Mouse (Mus musculus): ENCODE data around the gene F12. TPM values are rescaled to one million over a fixed set of nuclear protein-coding genes. Genes with fewer than 3 reads are reported as not detected.

Gene F12
- polyA plus RNA-seq, 1 experiment from 2014 or later = 0.08 TPM

GRCm38 (mm10) chr13:55465830-55466440 is 39.3 kb upstream of the F12 start:
- H3K36me3 ChIP-seq = peaks cover 13% of the 10 kb centered on the region
- H3K27ac ChIP-seq = peak overlapping the region; percentile 22; the same call in 1 of the 2 replicates
- peaks cover 38% of the 10 kb centered on the region for H3K4me1 ChIP-seq
- no peaks in the 10 kb centered on the region for H3K27me3 ChIP-seq
- no peak overlapping the region for H3K4me3 ChIP-seq
- H3K9me3 ChIP-seq = no peaks in the 10 kb centered on the region
- 80% methylated on average over 5 of the region's 5 CpGs for WGBS
- peak overlapping the region; percentile 91; the same call in 1 of the 2 replicates for H3K4me2 ChIP-seq (replicated peaks)
- no peak for ATAC-seq (ENCODE audit: low FRiP score, low read depth)
- no peak overlapping the region for H3K9ac ChIP-seq

GRCm38 (mm10) chr13:55465184-55465583 is 38.6 kb upstream of the F12 start:
- Histone ChIP-seq H3K9me3 (no peaks in the 10 kb centered on the region), H3K4me2 (replicated peaks) (peak overlapping the region; percentile 91), H3K4me3 (peak overlapping the region; percentile 78), H3K36me3 (peaks cover 20% of the 10 kb centered on the region), H3K27me3 (no peaks in the 10 kb centered on the region), H3K9ac (peak overlapping the region; percentile 84), H3K4me1 (peaks cover 31% of the 10 kb centered on the region), H3K27ac (no peak overlapping the region; the same call in 1 of the 2 replicates)
- 11% methylated on average over 3 of the region's 3 CpGs for WGBS
- no peak for ATAC-seq (ENCODE audit: low FRiP score, low read depth)

- H3K27ac ChIP-seq = peak within 1 kb of the TSS; percentile 81
- peak; percentile 65 for ATAC-seq (ENCODE audit: low FRiP score, low read depth)
- peaks cover 30% of the 10 kb centered on the region for H3K4me1 ChIP-seq
- H3K27me3 ChIP-seq = no peaks in the 10 kb centered on the region
- H3K9ac ChIP-seq = peak within 1 kb of the TSS; percentile 84
- H3K4me2 ChIP-seq (replicated peaks) = peak within 1 kb of the TSS; percentile 91
- peaks cover 29% of the 10 kb centered on the region for H3K36me3 ChIP-seq
- H3K9me3 ChIP-seq = no peaks in the 10 kb centered on the region
- peak within 1 kb of the TSS; percentile 78 for H3K4me3 ChIP-seq
- under 1% methylated on average over 81 of the region's 84 CpGs for WGBS
Observed at GRCm38 (mm10) chr13:55464027-55464884, 37.7 kb upstream of the F12 start, which contains the start of gene Prr7. Gene Prr7, plus strand, starts transcription at chr13:55464267.

- Histone ChIP-seq H3K9me3 (no peaks in the 10 kb centered on the region), H3K27me3 (no peaks in the 10 kb centered on the region), H3K9ac (peak overlapping the region; percentile 84), H3K27ac (peak overlapping the region; percentile 48; the same call in 1 of the 2 replicates), H3K4me2 (replicated peaks) (peak overlapping the region; percentile 91), H3K36me3 (peaks cover 37% of the 10 kb centered on the region), H3K4me1 (peaks cover 30% of the 10 kb centered on the region), H3K4me3 (peak overlapping the region; percentile 78)
- ATAC-seq (ENCODE audit: low FRiP score, low read depth) = 0 out of 2 replicates have a peak, but pooled peaks have one; percentile 2
- 7% methylated on average over 14 of the region's 14 CpGs for WGBS
Observed at GRCm38 (mm10) chr13:55463399-55464026, 36.9 kb upstream of the F12 start.

- H3K4me2 ChIP-seq (replicated peaks) = no peak overlapping the region
- no peak overlapping the region for H3K27ac ChIP-seq
- ATAC-seq (ENCODE audit: low FRiP score, low read depth) = no peak
- H3K4me1 ChIP-seq = peaks cover 29% of the 10 kb centered on the region
- H3K9me3 ChIP-seq = no peaks in the 10 kb centered on the region
- no peaks in the 10 kb centered on the region for H3K27me3 ChIP-seq
- no peak overlapping the region for H3K9ac ChIP-seq
- H3K4me3 ChIP-seq = no peak overlapping the region
- H3K36me3 ChIP-seq = peaks cover 42% of the 10 kb centered on the region
- WGBS = 43% methylated on average over 2 of the region's 2 CpGs
Observed at GRCm38 (mm10) chr13:55462965-55463364, 36.4 kb upstream of the F12 start.

- ATAC-seq (ENCODE audit: low FRiP score, low read depth) = no peak
- Histone ChIP-seq H3K27ac (no peak overlapping the region), H3K4me3 (no peak overlapping the region), H3K9ac (no peak overlapping the region), H3K27me3 (no peaks in the 10 kb centered on the region), H3K4me2 (replicated peaks) (no peak overlapping the region), H3K9me3 (no peaks in the 10 kb centered on the region), H3K36me3 (peaks cover 78% of the 10 kb centered on the region), H3K4me1 (peaks cover 13% of the 10 kb centered on the region)
- 95% methylated on average over 16 of the region's 16 CpGs for whole genome bisulfite sequencing
Observed at GRCm38 (mm10) chr13:55451785-55452549, 25.4 kb upstream of the F12 start.

- no peak for ATAC-seq (ENCODE audit: low FRiP score, low read depth)
- Histone ChIP-seq H3K27me3 (no peaks in the 10 kb centered on the region), H3K4me1 (peaks cover 20% of the 10 kb centered on the region), H3K36me3 (peaks cover 73% of the 10 kb centered on the region), H3K9me3 (no peaks in the 10 kb centered on the region), H3K4me2 (replicated peaks) (no peak overlapping the region), H3K4me3 (no peak overlapping the region), H3K27ac (no peak overlapping the region), H3K9ac (no peak overlapping the region)
- 92% methylated on average over 10 of the region's 10 CpGs for WGBS
Observed at GRCm38 (mm10) chr13:55451296-55451695, 24.7 kb upstream of the F12 start.

GRCm38 (mm10) chr13:55450511-55450980 is 24.0 kb upstream of the F12 start:
- no peak overlapping the region for H3K9ac ChIP-seq
- ATAC-seq (ENCODE audit: low FRiP score, low read depth) = no peak
- H3K4me1 ChIP-seq = peaks cover 25% of the 10 kb centered on the region
- H3K4me2 ChIP-seq (replicated peaks) = no peak overlapping the region
- WGBS = 94% methylated on average over 11 of the region's 11 CpGs
- H3K9me3 ChIP-seq = no peaks in the 10 kb centered on the region
- no peak overlapping the region for H3K4me3 ChIP-seq
- H3K27me3 ChIP-seq = no peaks in the 10 kb centered on the region
- peaks cover 65% of the 10 kb centered on the region for H3K36me3 ChIP-seq
- no peak overlapping the region for H3K27ac ChIP-seq

GRCm38 (mm10) chr13:55449679-55450441 is 23.3 kb upstream of the F12 start:
- no peak for ATAC-seq (ENCODE audit: low FRiP score, low read depth)
- Histone ChIP-seq H3K4me1 (peaks cover 25% of the 10 kb centered on the region), H3K27ac (no peak overlapping the region), H3K9ac (no peak overlapping the region), H3K27me3 (no peaks in the 10 kb centered on the region), H3K4me3 (no peak overlapping the region), H3K4me2 (replicated peaks) (no peak overlapping the region), H3K36me3 (peaks cover 58% of the 10 kb centered on the region), H3K9me3 (no peaks in the 10 kb centered on the region)
- 90% methylated on average over 17 of the region's 17 CpGs for WGBS

- H3K36me3 ChIP-seq = peaks cover 52% of the 10 kb centered on the region
- 88% methylated on average over 9 of the region's 9 CpGs for WGBS
Observed at GRCm38 (mm10) chr13:55449205-55449604, 22.6 kb upstream of the F12 start.

GRCm38 (mm10) chr13:55448131-55448530 is 21.5 kb upstream of the F12 start:
- no peak for ATAC-seq (ENCODE audit: low FRiP score, low read depth)
- Histone ChIP-seq H3K27me3 (no peaks in the 10 kb centered on the region), H3K4me2 (replicated peaks) (no peak overlapping the region), H3K4me3 (no peak overlapping the region), H3K9ac (no peak overlapping the region), H3K4me1 (peaks cover 32% of the 10 kb centered on the region), H3K27ac (no peak overlapping the region), H3K36me3 (peaks cover 41% of the 10 kb centered on the region), H3K9me3 (no peaks in the 10 kb centered on the region)
- 93% methylated on average over 5 of the region's 5 CpGs for WGBS

More at GRCm38 (mm10) chr13:55449205-55449604, 22.6 kb upstream of the F12 start:
- Histone ChIP-seq H3K27ac (no peak overlapping the region), H3K9ac (no peak overlapping the region), H3K4me1 (peaks cover 25% of the 10 kb centered on the region), H3K4me3 (no peak overlapping the region), H3K4me2 (replicated peaks) (no peak overlapping the region), H3K27me3 (no peaks in the 10 kb centered on the region), H3K9me3 (no peaks in the 10 kb centered on the region)
- ATAC-seq (ENCODE audit: low FRiP score, low read depth) = no peak

Data from limb, embryonic 13.5 days (tissue).